Mouse (Mus musculus) bone marrow, adult 2 months (tissue): ENCODE measurements around the gene Tbck. TPM values are rescaled to one million over a fixed set of nuclear protein-coding genes. Genes with fewer than 3 reads are reported as not detected.

Experiments
- H3K27ac ChIP-seq: fragments of 200-500 bp; 2 replicates; pipeline ENCODE4 v1.5.1; 2012; ENCODE audit warnings: low read depth, mild to moderate bottlenecking, control low read depth, inconsistent platforms, low read length; ENCODE audit not compliant: control insufficient read depth, poor library complexity, insufficient read depth
- H3K4me1 ChIP-seq: fragments of 200-500 bp; 2 replicates; pipeline ENCODE4 v1.6.1; 2011; ENCODE audit warnings: low read length; ENCODE audit not compliant: control insufficient read depth, insufficient read depth
- H3K4me3 ChIP-seq: fragments of 200-500 bp; replicated peaks from 2 replicates; pipeline ENCODE3; 2011; ENCODE audit warnings: mild to moderate bottlenecking, low read depth, low read length, control low read depth; ENCODE audit not compliant: control insufficient read depth
- CTCF ChIP-seq: fragments of 200-500 bp; IDR thresholded peaks from 2 replicates; pipeline ENCODE4 v1.5.1; 2011; ENCODE audit warnings: low read length, control low read depth; ENCODE audit not compliant: control insufficient read depth, insufficient read depth
- POLR2A ChIP-seq: fragments of 200-500 bp; IDR thresholded peaks from 2 replicates; pipeline ENCODE4 v1.6.1; 2011; ENCODE audit warnings: low read depth, mild to moderate bottlenecking, control low read depth, low read length, borderline replicate concordance; ENCODE audit not compliant: control insufficient read depth
- WGBS: fragments of 180-500 bp; shearing (Covaris S2); methylation state at CpG from one replicate; pipeline ENCODE4 v1.1.7; 2018; 5-methylcytosine and 5-hydroxymethylcytosine counted together
- polyA plus RNA-seq: library from polyadenylated mRNA; stranded (reverse); fragments of >200 nt; gene quantifications from 2 replicates; pipeline ENCODE4 v1.2.4, GENCODE M21; 2011; ENCODE audit warnings: low replicate concordance; ENCODE audit not compliant: missing spikeins, insufficient read depth, insufficient read length

Gene Tbck
- polyA plus RNA-seq, 1 experiment, result 7.0 TPM

DNA sequence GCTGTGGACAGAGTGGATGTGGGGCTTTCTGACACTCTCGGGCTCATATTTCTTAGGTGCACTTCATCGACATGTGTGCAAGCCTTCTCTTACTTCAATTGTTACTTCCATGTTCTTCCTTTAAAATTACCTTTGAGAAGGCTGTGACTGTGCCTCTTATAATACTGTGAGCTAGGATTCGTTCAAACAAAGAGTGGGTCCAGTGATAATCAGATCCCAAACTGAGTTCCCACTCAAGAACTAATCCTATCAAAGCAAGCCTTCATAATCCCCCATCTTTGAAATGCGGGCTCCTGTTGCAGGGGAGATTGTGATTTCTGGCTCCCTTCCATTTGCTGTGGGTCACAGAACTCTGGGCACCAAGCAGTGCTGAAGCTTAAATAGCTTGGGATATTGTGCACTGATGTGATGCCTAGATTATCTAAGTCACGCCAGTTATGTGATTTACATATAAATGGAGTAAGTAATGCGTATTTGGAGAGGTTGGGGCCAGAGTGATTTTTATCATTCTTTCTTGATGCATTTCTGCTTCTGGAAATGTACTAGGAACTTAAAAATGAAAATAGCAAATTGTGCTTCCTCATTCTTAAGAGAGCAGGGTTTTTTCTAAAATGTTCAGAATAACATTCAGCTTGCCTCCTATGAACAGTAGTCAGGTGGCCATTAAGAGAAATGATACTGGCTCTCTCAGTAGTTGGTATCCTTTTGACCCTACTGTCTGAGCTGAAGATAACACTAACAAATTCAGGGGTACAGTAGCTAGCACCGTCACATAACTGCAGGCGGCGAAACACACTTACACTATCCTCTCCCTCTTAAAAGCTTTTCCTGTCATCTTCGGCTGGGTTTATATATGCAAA lies 60.6 kb downstream of the Tbck start:
- WGBS, result 85% methylated on average over 10 of the region's 10 CpGs
- Histone ChIP-seq H3K4me1 (peaks cover 1% of the 10 kb centered on the region; the same call in 1 of the 2 replicates), H3K27ac (no peak overlapping the region), H3K4me3 (no peak overlapping the region)
- TF ChIP-seq POLR2A (no peak), CTCF (no peak)

DNA sequence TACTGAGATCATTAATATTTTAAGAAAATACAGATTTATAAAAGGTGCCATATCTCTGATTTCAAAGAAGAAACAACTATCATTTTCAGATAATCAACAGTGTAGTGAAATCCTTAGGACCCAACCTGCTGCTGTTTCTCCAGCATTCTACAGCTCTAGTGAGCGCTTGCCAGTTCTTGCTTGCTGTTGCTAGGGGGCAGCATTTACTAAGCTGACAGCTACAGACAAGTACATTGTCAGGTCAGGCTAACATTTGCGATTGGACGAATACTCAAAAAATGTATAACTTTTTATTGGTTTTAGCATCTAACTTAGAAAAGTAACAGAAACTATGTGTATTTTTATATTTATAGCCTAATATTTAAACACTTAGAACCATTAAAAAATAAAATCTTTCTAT lies 63.1 kb downstream of the Tbck start:
- 32% methylated on average over 3 of the region's 3 CpGs for WGBS
- H3K4me1 ChIP-seq, result peaks cover 1% of the 10 kb centered on the region; the same call in 1 of the 2 replicates
- H3K4me3 ChIP-seq, result no peak overlapping the region
- no peak overlapping the region for H3K27ac ChIP-seq
- TF ChIP-seq CTCF (peak; percentile 51; the same call in 1 of the 2 replicates), POLR2A (no peak)

DNA sequence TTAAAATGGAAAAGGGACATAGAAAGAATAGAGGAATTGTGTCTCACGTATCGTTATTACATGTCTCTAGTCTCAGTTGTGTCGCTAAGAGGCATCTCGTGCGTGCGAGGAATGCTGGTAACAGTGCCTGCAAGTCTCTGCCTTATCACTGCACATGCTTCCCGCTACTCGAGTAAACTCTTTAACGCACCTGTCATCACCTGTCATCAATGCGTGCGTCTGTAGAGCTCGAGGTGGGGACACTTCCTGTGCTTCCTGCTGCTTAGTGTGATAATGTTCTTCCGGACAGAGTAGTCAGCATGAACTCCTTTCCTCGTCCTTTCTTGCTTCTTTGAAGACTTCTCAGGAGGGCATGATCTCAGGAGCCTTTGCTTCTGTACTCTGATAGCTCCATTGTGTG lies 63.8 kb downstream of the Tbck start:
- Histone ChIP-seq H3K27ac (no peak overlapping the region), H3K4me3 (no peak overlapping the region), H3K4me1 (peaks cover 1% of the 10 kb centered on the region; the same call in 1 of the 2 replicates)
- TF ChIP-seq CTCF (no peak), POLR2A (no peak)
- 40% methylated on average over 14 of the region's 14 CpGs for WGBS

DNA sequence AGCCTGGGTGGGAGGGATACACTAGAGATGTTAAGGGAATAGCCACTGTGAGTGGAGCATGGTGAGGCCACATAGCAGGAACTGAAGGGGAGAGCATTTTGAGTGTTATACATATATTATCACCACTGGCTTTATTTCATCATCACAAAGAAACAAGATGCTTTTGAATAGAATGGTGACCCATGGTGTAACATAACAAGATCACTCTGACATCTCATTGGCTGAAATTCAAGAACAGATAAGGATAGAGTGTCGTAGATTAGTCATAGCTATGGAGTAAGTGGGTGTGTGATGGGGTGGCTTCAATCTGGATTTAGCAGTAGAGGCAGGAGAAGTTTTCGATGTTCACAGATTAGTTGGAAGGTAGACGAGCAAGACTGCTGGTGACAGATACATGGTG lies 64.8 kb downstream of the Tbck start:
- TF ChIP-seq CTCF (no peak), POLR2A (no peak)
- Histone ChIP-seq H3K4me3 (no peak overlapping the region), H3K27ac (no peak overlapping the region), H3K4me1 (peaks cover 1% of the 10 kb centered on the region; the same call in 1 of the 2 replicates)
- whole genome bisulfite sequencing, result 82% methylated on average over 3 of the region's 3 CpGs

DNA sequence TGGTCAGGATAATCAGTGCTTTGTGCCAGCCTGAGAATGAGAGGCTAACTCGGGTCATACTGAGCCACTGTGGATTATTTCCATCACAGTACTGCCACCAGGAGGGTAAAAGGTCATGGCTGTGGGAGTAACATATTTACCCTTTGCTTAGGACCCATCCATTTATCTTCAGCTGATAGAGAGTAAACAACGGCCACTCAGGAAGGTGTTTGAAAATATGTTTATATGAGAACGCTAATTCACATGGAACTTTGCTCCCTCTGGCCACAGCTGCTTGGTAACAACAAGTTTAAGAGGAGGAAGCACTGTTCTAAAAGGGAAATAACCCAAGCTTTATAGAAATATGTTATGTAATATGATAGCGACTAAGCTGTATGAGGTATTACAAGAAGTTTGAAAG lies 68.8 kb downstream of the Tbck start:
- Histone ChIP-seq H3K4me1 (no peaks in the 10 kb centered on the region), H3K27ac (no peak overlapping the region)
- WGBS, result 57% methylated on average over 4 of the region's 4 CpGs

DNA sequence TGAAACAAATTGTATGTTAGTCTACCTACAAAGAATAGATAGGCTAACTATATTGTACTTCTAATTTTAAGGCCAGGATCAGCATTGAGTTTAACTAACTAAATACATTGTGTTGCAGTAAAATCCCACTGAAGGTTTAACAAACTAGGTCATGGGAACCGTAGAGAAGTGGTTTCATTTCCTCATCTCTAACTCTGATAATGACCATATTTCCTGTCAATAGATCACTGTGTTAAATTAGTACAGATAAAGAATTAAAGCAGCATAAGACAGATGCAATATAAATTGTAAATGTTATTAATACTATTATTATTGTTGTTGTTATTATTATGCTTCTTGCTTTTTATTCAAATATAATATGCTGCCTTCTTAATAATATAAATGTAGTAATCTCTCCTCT lies 72.3 kb downstream of the Tbck start:
- TF ChIP-seq CTCF (no peak), POLR2A (no peak)
- H3K4me1 ChIP-seq, result no peaks in the 10 kb centered on the region
- no peak overlapping the region for H3K4me3 ChIP-seq
- 2% methylated on average over 1 of the region's 1 CpGs for WGBS
- H3K27ac ChIP-seq, result no peak overlapping the region

More for the DNA sequence above, 68.8 kb downstream of the Tbck start:
- TF ChIP-seq POLR2A, result no peak
- TF ChIP-seq CTCF, result no peak
- H3K4me3 ChIP-seq, result no peak overlapping the region

DNA sequence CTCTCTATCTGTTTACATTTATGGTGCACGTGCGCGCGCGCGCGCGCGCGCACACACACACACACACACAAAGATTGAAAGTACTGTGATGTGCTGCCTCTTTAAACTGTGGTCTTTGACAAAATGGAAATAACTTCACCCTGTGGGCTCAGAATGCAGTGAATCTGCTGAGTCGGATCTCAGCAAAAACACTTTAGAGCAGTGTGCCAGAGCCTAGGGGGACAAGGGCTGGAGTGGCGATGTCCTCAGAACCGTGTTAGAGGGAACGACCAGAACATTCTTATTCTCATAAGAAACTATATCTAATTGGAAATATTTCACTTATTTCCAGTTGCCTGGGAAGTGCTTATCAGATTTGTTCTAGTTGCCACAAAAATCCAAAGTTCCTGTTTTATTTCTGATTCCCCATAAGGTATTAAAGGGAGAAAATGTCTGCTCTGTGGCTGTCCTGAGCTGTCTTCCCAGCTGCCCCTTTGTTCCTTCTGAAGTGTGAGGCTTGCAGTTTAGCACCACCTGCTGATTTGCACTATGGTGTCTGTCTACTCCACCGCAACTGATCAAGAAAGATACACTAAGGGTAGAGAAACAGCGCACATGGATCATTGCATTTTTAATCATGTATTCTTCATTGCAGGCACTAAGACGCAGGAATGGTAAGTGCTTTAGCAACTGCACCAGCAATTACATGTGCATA lies 82.2 kb downstream of the Tbck start:
- no peak for TF ChIP-seq POLR2A
- WGBS, result 95% methylated on average over 17 of the region's 17 CpGs
- no peak overlapping the region for H3K4me3 ChIP-seq
- H3K27ac ChIP-seq, result no peak overlapping the region
- H3K4me1 ChIP-seq, result no peaks in the 10 kb centered on the region

DNA sequence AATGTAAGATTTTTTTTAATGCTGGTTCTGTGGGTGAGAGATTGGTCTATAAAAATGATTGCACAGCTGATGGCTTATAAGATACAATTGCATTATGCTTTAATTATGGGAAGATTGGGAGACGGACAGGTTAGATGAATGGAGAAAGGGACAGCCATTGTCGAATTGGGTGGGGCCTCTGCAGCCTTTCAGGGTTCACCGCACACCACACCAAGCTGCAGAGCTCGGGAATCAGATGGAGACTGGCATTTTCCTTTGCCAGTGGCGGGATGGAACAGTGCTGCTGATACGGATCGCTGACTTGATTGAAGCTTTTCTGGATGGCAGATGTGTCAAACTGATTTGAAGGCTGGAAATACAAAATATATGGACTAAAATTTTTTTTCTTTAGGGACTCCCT lies 88.1 kb downstream of the Tbck start:
- H3K4me1 ChIP-seq, result no peaks in the 10 kb centered on the region
- TF ChIP-seq POLR2A, result no peak
- 87% methylated on average over 7 of the region's 7 CpGs for WGBS
- no peak overlapping the region for H3K4me3 ChIP-seq
- H3K27ac ChIP-seq, result no peak overlapping the region
